Mouse (Mus musculus): Measurements from ENCODE around the gene Olfr1413. TPM values are rescaled to one million over a fixed set of nuclear protein-coding genes. Genes with fewer than 3 reads are reported as not detected.

The Olfr1413 gene
- polyA plus RNA-seq, 1 experiment from 2014 or later: not detected

Other genes starting within 250 kb of the Olfr1413 start
- gene Ndufa10, start 97.5 kb upstream of the Olfr1413 start, polyA plus RNA-seq (2014; fragmentation: Nextera tagmentation; extraction: Ambion mirVana): 314 and 335 TPM in 2 replicates
- not detected in 2 replicates for gene Olfr1416, start 86.2 kb upstream of the Olfr1413 start, polyA plus RNA-seq (2014; fragmentation: Nextera tagmentation; extraction: Ambion mirVana)
- gene Olfr1415, start 75.2 kb upstream of the Olfr1413 start, polyA plus RNA-seq (2014; fragmentation: Nextera tagmentation; extraction: Ambion mirVana): not detected in 2 replicates
- gene Olfr1414, start 52.7 kb upstream of the Olfr1413 start, polyA plus RNA-seq (2014; fragmentation: Nextera tagmentation; extraction: Ambion mirVana): not detected in 2 replicates
- not detected in 2 replicates for gene Olfr1412, start 14.5 kb downstream of the Olfr1413 start, polyA plus RNA-seq (2014; fragmentation: Nextera tagmentation; extraction: Ambion mirVana)
- gene Olfr1411, start 23.1 kb downstream of the Olfr1413 start, polyA plus RNA-seq (2014; fragmentation: Nextera tagmentation; extraction: Ambion mirVana): not detected in 2 replicates
- gene Olfr1410, start 34.5 kb downstream of the Olfr1413 start, polyA plus RNA-seq (2014; fragmentation: Nextera tagmentation; extraction: Ambion mirVana): not detected in 2 replicates
- gene Olfr12, start 46.5 kb downstream of the Olfr1413 start, polyA plus RNA-seq (2014; fragmentation: Nextera tagmentation; extraction: Ambion mirVana): not detected in 2 replicates
- 414 and 584 TPM in 2 replicates for gene Cops9, start 70.7 kb downstream of the Olfr1413 start, polyA plus RNA-seq (2014; fragmentation: Nextera tagmentation; extraction: Ambion mirVana)
- 0.43 TPM in 1 of 2 replicates, not detected in the other for gene Otos, start 77.5 kb downstream of the Olfr1413 start, polyA plus RNA-seq (2014; fragmentation: Nextera tagmentation; extraction: Ambion mirVana)

All from kidney, embryonic 14.5 days (tissue).